Mouse (Mus musculus): ENCODE data around the gene Gtf2a2.
"Not testable (repeated sequence)": the region's sequence is repeated elsewhere in the genome, so short reads cannot be mapped to it uniquely, and the experiment has no call there.

Gene Gtf2a2

GRCm38 (mm10) chr9:70021610-70022009 lies 9.3 kb downstream of the Gtf2a2 start:
- no peak for DNase-seq (ENCODE audit: low spot score)

DNA sequence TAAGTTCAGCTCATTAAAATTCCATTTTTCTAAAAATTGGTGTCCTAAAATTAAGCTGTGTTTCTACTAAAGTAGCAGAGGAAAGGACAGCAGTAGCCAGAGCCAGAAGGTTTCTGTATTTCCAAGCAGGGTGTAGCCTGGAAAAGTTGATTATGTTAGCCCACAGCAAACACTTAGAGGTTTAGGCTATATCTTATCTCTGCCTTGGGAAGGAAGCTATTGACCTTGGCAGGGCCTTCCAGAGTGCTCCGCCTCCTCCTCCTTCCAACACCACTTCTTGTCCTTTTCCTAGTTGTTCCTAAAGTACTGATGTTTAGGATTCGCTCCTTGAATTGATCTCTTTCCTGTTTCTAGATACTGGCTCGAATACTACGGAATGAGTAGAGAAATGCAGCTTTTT lies 9.7 kb downstream of the Gtf2a2 start:
- DNase-seq (ENCODE audit: low spot score): no peak

DNA sequence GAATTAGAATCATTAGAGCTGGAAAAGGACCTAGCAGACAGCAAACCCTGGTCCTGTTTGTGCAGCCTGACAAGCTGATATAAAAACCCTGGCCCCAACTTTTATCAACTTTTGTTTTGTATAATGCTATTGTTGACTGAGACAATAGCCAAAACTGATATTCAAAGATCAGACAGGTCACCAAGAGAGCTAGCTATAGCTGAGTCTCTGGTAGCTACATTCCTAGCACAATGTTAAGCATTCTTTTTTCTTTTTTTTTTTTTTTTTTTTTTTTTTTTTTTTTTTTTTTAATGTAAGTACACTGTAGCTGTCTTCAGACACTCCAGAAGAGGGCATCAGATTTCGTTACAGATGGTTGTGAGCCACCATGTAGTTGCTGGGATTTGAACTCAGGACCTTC lies 11.3 kb downstream of the Gtf2a2 start:
- DNase-seq (ENCODE audit: low spot score): not testable (repeated sequence)

DNA sequence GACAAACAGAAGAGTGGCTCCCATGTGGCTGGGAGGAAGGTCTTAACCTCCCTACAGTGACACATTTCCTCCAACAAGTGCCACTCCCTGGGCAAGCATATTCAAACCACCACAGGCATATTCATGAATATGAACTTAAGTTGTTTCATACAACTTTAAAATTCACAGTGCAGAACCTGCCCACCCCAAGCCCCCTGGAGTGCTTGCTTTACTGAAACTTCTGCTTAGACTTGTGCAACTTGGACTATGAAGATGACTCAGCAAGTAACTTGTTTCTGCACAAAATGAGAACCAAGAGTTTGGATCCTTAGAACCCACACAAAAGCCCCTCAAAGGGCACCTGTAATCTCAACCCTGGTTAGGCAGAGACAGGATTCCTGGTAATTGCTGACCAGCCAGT lies 12.3 kb downstream of the Gtf2a2 start:
- DNase-seq (ENCODE audit: low spot score): no peak

DNA sequence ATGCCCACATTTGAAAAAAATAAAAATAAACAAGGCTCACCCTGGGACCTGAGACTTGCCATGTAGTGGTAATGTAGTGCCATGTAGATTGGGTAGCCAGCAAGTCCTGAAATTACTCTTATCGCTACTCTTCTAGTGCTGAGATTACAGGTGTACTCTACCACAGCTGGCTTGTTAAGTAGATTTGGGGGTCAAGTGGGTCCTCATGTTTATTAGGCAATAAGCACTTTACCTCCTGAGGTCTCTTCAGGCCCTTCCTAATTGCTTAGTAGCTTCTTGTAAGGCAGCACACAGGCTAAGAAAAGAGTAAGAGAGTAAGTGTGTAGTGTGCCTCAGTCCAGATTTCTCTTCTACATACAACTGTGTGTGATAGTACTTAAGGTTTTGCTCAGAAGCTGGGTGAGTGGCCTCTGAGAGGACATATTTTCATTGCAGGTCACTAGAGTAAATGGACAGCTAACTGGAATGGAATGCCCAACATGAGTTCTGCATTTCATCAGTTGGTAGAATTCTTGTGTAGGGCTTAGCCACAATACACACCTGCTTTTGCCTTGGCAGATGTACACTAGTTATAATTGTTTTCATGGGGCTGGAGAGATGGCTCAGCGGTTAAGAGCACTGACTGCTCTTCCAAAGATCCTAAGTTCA lies 13.1 kb downstream of the Gtf2a2 start:
- DNase-seq (ENCODE audit: low spot score): no peak

DNA sequence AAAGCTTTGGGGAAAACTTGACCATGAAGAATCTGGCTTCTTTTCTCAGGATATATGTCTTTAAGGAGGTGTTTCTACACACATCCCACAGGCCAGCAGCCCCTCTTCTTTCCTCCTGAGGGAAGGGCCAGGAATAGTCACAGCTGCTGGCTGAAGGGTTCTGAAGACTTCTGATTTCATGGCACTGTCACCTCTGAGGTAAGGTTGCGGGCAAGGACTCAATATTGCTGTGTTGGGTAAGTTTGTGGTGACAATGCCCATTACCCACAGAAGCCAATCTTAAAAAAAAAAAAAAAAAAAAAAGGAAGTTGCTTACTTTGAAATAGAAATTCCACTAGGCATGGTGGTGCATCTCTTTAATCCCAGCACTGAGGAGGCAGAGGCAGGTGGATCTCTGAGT lies 19.8 kb downstream of the Gtf2a2 start:
- DNase-seq (ENCODE audit: low spot score): no peak

DNA sequence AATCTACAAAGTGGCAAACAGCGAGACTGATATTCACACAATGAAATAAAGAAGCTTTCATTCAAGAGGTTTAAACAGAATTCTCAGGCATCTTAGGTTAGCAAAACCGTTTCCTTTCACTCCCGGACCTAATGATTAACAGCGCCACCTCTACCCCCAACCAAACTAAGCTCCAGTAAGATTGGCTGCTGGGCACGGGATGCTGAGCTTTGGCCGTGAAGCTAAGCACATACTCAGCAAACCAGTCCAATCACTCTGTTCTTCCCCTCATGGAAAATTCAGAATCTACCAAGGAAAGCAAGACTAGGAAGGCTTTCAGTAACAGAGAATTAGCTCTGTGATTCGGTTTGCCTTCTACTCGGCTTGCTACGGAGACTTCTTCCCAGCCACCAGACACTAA lies 20.7 kb downstream of the Gtf2a2 start:
- no peak for DNase-seq (ENCODE audit: low spot score)

- DNase-seq (ENCODE audit: low spot score): no peak
These were observed 22.4 kb downstream of the Gtf2a2 start for GRCm38 (mm10) chr9:70034702-70035101.

DNA sequence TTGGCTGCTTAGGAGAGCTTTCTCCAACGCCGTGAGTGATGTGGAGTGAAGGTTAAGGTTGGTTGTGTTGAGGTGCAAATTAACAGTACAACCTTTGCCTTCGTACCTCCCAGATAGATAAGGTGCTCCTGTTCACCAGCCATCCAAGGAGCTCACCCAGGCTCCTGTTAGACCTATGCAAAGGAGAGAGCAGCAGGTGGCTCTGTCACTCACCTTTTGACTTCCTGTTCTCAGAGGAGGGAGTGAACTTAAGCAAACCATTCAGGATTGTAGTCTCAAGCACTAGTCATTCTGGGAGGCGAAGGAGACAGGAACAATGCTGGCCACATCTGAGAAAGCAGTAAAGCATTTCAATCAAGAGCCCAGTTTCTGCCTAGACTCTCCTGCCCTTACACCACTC lies 24.3 kb downstream of the Gtf2a2 start:
- DNase-seq (ENCODE audit: low spot score): no peak

GRCm38 (mm10) chr9:70037988-70038387 lies 25.6 kb downstream of the Gtf2a2 start, which contains the start of gene Gcnt3:
Gcnt3 (minus strand) TSS chr9:70038088.
- no peak for DNase-seq (ENCODE audit: low spot score)

- DNase-seq (ENCODE audit: low spot score): no peak
These were observed 27.4 kb downstream of the Gtf2a2 start for GRCm38 (mm10) chr9:70039597-70040385.

DNA sequence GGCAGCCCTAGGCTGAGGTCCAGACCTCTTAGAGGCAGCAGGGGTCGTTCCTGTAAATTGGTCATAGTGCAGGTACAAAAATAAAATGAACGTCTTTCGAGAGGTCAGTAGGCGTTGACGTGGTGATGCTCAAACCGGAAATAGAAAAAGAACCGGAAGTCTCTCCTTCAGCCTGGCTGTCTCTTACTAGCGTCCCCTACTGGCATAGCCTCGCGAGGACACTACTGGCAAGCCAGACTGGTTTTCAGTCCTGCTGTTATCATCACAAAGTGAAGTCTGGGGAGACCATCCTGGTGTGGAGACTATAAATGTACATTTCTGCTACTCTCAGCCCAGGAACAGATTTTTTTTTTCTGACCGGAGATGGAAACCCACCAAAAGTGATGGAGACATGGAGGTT lies 28.2 kb downstream of the Gtf2a2 start:
- DNase-seq (ENCODE audit: low spot score): no peak

- no peak for DNase-seq (ENCODE audit: low spot score)
These were observed 29.8 kb downstream of the Gtf2a2 start for GRCm38 (mm10) chr9:70042137-70042536.

DNA sequence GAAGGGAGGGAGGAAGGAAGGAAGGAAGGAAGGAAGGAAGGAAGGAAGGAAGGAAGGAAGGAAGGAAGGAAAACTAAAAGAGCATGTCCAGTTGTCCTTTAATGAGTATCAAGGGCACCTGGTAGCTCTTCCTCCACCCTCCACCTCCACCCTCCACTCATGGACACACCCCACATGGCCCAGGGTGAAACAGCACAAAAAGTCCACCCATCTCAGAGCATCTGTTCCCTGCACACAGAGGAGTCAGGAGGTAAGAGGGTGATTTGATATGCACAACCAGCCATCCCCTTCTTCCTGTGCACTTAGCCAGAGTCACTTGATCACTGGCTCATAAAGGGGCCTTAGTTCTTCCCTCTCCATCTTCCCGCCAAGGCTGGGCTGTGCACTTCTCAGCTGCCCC lies 30.6 kb downstream of the Gtf2a2 start:
- no peak for DNase-seq (ENCODE audit: low spot score)

DNA sequence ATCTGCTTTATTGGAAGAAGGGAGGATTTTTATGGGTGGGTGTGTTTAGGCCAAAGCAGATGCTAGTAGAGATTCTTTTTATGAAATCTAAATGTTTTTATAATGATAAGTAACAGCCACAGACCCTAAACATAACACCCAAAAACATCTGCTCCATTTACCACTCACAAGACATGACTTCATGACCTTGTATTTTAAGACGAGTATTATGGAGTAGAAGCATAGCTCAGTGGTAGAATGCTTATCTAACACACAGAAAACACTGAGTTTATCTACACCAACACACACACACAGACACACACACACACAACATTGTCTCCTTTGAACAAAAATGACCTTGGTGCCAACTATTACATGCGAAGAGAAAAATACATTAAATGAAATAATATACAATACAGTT lies 32.5 kb downstream of the Gtf2a2 start:
- DNase-seq (ENCODE audit: low spot score): no peak

GRCm38 (mm10) chr9:70046255-70046654 lies 33.9 kb downstream of the Gtf2a2 start:
- DNase-seq (ENCODE audit: low spot score): no peak

DNA sequence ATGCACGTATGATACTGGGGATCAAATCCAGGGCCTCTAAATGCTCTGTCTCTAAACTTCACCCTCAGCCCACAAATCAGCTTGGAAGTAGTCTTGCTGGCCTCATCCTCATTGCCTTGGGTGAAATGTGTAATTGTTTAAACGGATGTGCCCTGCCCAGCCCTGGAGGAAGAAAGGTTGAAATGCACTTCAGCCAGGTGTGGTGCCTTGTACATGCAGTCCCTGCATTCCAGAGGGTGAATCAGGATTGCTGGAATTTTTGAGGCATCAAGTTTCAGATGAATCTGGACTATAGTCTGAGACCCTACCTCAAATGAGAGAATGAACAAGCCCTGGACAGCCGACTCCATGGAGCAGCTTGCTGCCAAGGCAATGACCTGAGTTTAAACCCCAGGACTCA lies 35.5 kb downstream of the Gtf2a2 start:
- DNase-seq (ENCODE audit: low spot score): no peak

DNA sequence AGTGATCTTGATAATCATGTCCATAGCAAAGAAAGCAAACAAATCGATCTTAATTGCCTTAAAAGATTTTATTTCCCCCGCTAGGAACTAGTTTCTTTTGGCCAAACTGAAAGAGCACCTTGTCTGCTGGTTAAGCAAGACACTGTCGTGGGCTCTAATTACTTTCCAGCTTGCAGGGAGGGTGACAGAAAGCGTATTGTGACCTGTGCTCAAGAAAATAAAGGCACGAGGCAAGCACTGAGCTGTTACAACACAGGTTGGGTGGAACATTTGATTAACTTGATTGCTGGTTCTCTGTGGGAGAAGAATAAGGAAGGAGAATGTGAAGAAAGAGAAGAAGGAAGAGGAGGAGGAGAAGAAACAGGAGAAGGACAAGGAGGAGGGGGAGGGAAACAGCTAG lies 35.9 kb downstream of the Gtf2a2 start:
- no peak for DNase-seq (ENCODE audit: low spot score)

DNA sequence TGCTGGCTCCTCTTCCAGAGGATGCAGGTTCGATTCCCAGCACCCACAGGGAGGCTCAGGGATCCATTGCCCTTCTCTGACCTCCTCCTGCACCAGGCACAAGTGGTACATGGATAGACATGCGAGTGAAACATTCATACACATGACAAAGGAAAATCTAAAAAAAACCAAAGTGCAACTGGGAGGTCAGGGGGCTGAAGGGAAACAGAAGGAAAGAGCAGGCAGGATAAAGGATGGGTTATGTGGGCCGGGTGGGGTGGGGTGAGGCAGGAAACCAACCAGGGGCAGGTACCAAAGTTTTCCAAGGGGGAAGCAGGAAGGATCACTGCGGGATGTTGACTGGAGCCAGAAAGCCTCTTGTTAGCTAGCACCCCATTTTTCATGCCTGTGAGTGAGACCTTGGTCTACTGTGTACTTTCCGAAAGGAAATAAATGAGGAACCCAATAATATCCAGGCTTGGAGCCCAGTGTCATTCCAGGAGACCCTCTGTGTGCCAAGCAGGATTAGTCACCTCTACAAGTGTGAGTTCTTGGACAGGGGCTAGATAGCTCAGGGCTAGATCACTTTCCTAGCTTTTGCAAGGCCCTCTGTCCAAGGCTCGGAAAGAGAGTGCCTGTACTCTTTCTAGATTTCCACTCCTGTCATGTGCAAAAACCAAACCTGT lies 36.5 kb downstream of the Gtf2a2 start:
- no peak for DNase-seq (ENCODE audit: low spot score)

- peak; percentile 35 for DNase-seq (ENCODE audit: low spot score)
These were observed 37.0 kb downstream of the Gtf2a2 start for GRCm38 (mm10) chr9:70049416-70049783.

- DNase-seq (ENCODE audit: low spot score): no peak
These were observed 37.5 kb downstream of the Gtf2a2 start for GRCm38 (mm10) chr9:70049839-70050238.

DNA sequence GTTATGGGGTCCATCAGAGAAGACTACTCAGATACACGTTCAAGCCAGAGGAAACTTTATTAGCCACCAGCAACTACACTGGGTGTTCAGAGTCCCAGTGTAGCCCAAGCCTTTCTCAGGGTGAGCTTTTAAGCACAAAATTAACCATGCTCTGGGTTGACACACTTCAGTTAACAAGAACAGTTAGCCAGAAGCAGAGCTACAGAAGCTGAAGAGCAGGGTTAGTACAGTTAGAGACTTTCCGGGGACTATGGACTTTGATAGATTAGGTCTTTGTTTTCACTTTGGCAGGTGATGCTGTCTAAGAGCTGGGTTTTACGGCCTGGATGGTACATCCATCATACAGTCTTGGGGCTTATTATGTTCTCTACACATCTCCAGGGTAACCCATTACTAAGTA lies 40.4 kb downstream of the Gtf2a2 start:
- DNase-seq (ENCODE audit: low spot score): no peak

DNA sequence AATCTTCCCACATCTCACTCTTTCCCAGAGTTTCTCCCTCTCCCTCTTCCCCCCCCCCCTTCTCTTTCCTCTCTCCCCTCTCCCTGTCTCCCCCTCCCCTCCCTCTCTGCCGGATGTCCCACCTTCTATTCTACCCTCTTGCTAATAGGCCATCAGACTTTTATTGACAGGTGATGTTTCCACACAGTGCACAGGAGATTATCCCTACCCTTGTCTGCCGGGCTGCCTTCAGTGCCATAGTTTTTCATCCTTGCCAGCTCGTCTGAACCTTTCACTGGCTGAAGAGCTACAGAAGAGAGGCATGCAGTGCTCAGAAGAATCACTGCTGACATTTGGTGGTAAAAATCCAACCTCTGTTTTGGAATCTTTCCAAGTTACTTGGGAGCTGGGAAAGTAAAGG lies 41.1 kb downstream of the Gtf2a2 start:
- DNase-seq (ENCODE audit: low spot score): no peak
